Comparison of ENCODE assay signal across 8 mouse cellular contexts in the genomic region with DNA sequence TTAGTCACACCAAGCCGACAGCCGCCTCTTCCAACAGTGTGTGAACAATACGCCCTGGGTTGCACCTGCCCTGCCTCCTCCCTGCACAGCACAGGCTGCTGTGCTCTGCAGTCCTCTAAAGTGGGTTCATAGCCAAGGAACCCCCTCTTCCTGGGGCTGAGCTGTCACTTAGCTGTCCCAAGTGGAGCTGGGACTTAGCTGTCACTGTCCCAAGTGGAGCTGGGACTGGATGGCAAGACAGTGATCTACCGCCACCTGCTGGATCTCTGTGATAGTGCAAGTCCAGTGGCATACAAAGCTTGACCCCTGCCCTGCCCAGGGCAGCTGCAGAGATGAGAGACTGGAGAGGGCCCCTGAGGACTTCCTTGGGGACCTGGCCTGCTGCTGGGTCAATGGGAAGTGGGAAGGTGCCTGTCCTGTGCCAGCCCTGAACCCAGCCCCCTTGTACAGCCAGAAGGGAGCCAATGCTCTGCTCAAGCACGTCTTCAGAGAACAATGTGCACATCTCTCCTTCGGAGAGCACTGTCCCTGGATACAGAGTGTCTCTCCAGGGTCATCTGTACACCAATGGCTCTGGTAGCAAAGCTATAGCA.
A peak's percentile ranks its signal among the peaks of the same experiment; 100 is the strongest.
DNase-seq lines count a peak whose midpoint lies in the region; ATAC-seq and TF ChIP-seq lines count a peak whose summit lies in the region.
"Had no signal": no experiment of that assay in that cellular context is flagged by ENCODE, and none has a peak within 500 bp of the region (broad histone marks: within the 10 kb centered on the region; RNA-seq: fewer than 3 reads in every experiment).

No protein-coding gene starts in this region.

- no peak overlapping the region for H3K4me3 ChIP-seq in forebrain, postnatal 0 days (ENCODE audit: low read depth, low read length)
- no peak overlapping the region for H3K4me3 ChIP-seq in hindbrain, embryonic 12.5 days
- H3K4me3 ChIP-seq in midbrain, embryonic 11.5 days (ENCODE audit: low read depth, low read length): no peak overlapping the region
- H3K4me3 ChIP-seq: limb, embryonic 12.5 days had no signal

- TF ChIP-seq CTCF in forebrain, postnatal 0 days (IDR thresholded peaks at IDR 0.05; ENCODE audit: low read depth): peak; percentile 97

- WGBS in forebrain, postnatal 0 days: 42% methylated on average over 6 of the region's 6 CpGs
- WGBS in hindbrain, embryonic 12.5 days: 60% methylated on average over 6 of the region's 6 CpGs
- WGBS in midbrain, embryonic 11.5 days: 68% methylated on average over 6 of the region's 6 CpGs

- H3K4me1 ChIP-seq in forebrain, postnatal 0 days (ENCODE audit: insufficient read depth): no peaks in the 10 kb centered on the region
- peaks cover 9% of the 10 kb centered on the region; the same call in 1 of the 2 replicates for H3K4me1 ChIP-seq in hindbrain, embryonic 12.5 days
- peaks cover 7% of the 10 kb centered on the region; the same call in 1 of the 2 replicates for H3K4me1 ChIP-seq in midbrain, embryonic 11.5 days (ENCODE audit: control insufficient read depth, insufficient read depth, low read length)

- H3K27ac ChIP-seq in forebrain, postnatal 0 days (ENCODE audit: low read depth, low read length): peak overlapping the region; percentile 79
- H3K27ac ChIP-seq in hindbrain, embryonic 12.5 days: 0 out of 2 replicates have a peak overlapping the region, but pooled peaks have one; percentile 17
- no peak overlapping the region for H3K27ac ChIP-seq in midbrain, embryonic 11.5 days (ENCODE audit: low read depth, low read length)
- H3K27ac ChIP-seq: limb, embryonic 12.5 days had no signal

- H3K36me3 ChIP-seq in forebrain, postnatal 0 days (ENCODE audit: insufficient read depth): peaks cover 52% of the 10 kb centered on the region
- peaks cover 33% of the 10 kb centered on the region for H3K36me3 ChIP-seq in hindbrain, embryonic 12.5 days
- peaks cover 11% of the 10 kb centered on the region for H3K36me3 ChIP-seq in midbrain, embryonic 11.5 days (ENCODE audit: control insufficient read depth, insufficient read depth, low read length)

- no peaks in the 10 kb centered on the region for H3K9me3 ChIP-seq in forebrain, postnatal 0 days (ENCODE audit: low read length)
- peaks cover 5% of the 10 kb centered on the region for H3K9me3 ChIP-seq in hindbrain, embryonic 12.5 days (replicated peaks)
- no peaks in the 10 kb centered on the region; the same call in 1 of the 2 replicates for H3K9me3 ChIP-seq in midbrain, embryonic 11.5 days (ENCODE audit: control insufficient read depth, low read length)

- peak; percentile 61 for DNase-seq in R1 (ENCODE audit: low read depth, low spot score)
- peak; percentile 50 for DNase-seq in cerebellum, adult 11-12 months
- DNase-seq in forebrain, postnatal 0 days: peak; percentile 83
- peak; percentile 56 to 59 for DNase-seq in layer of hippocampus, postnatal 36 days
- DNase-seq in midbrain, embryonic 11.5 days (ENCODE audit: low spot score, missing footprints): peak; percentile 99
- DNase-seq in spleen, adult 18-20 months: peak; percentile 36 to 73

- H3K27me3 ChIP-seq in forebrain, postnatal 0 days (ENCODE audit: insufficient read depth, low read length): no peaks in the 10 kb centered on the region
- no peaks in the 10 kb centered on the region for H3K27me3 ChIP-seq in hindbrain, embryonic 12.5 days
- H3K27me3 ChIP-seq in midbrain, embryonic 11.5 days (ENCODE audit: control insufficient read depth, insufficient read depth, low read length): no peaks in the 10 kb centered on the region
- H3K27me3 ChIP-seq: limb, embryonic 12.5 days had no signal

- H3K9ac ChIP-seq in forebrain, postnatal 0 days: no peak overlapping the region; the same call in 1 of the 2 replicates
- no peak overlapping the region for H3K9ac ChIP-seq in hindbrain, embryonic 12.5 days
- H3K9ac ChIP-seq in midbrain, embryonic 11.5 days (ENCODE audit: low read length): no peak overlapping the region
- H3K9ac ChIP-seq: limb, embryonic 12.5 days had no signal

- ATAC-seq in forebrain, postnatal 0 days: peak; percentile 58
- peak; percentile 46; the same call in 1 of the 2 replicates for ATAC-seq in hindbrain, embryonic 12.5 days (ENCODE audit: low FRiP score)
- ATAC-seq in midbrain, embryonic 11.5 days (ENCODE audit: low FRiP score): peak; percentile 65

- H3K4me2 ChIP-seq in forebrain, postnatal 0 days (ENCODE audit: low read depth): no peak overlapping the region
- no peak overlapping the region for H3K4me2 ChIP-seq in hindbrain, embryonic 12.5 days (replicated peaks)
- H3K4me2 ChIP-seq in midbrain, embryonic 11.5 days: no peak overlapping the region
- H3K4me2 ChIP-seq: limb, embryonic 12.5 days had no signal
